Mouse (Mus musculus) stomach, embryonic 15.5 days (tissue): Measurements from ENCODE around the gene Sult1a1. TPM values are rescaled to one million over a fixed set of nuclear protein-coding genes. Genes with fewer than 3 reads are reported as not detected.
A peak's percentile ranks its signal among the peaks of the same experiment; 100 is the strongest.
"Not testable (repeated sequence)": the region's sequence is repeated elsewhere in the genome, so short reads cannot be mapped to it uniquely, and the experiment has no call there.

Experiments
- ATAC-seq: fragments of 200-750 bp; cut with Nextera tagmentation; 2 replicates; pipeline ENCODE4 v1.8.0; 2017; ENCODE audit warnings: low read depth, moderate number of reproducible peaks, moderate TSS enrichment; ENCODE audit not compliant: insufficient read depth, low FRiP score
- H3K27ac ChIP-seq: fragments of 300-500 bp; sonication (generic); 2 replicates; pipeline ENCODE4 v1.5.1; 2015; ENCODE audit warnings: mild to moderate bottlenecking, inconsistent platforms
- H3K27me3 ChIP-seq: fragments of 300-500 bp; sonication (generic); replicated peaks from 2 replicates; pipeline ENCODE4 v1.6.1; 2015; ENCODE audit warnings: inconsistent platforms
- H3K36me3 ChIP-seq: fragments of 300-500 bp; sonication (generic); 2 replicates; pipeline ENCODE4 v1.6.1; 2015; ENCODE audit warnings: inconsistent platforms
- H3K4me1 ChIP-seq: fragments of 300-500 bp; sonication (generic); 2 replicates; pipeline ENCODE4 v1.6.1; 2015; ENCODE audit warnings: inconsistent platforms
- H3K4me2 ChIP-seq: fragments of 300-500 bp; sonication (generic); 2 replicates; pipeline ENCODE4 v1.6.1; 2015; ENCODE audit warnings: mild to moderate bottlenecking, inconsistent platforms
- H3K4me3 ChIP-seq: fragments of 300-500 bp; sonication (generic); replicated peaks from 2 replicates; pipeline ENCODE4 v1.5.1; 2015; ENCODE audit warnings: inconsistent platforms
- H3K9ac ChIP-seq: fragments of 300-500 bp; sonication (generic); 2 replicates; pipeline ENCODE4 v1.6.1; 2015; ENCODE audit warnings: inconsistent platforms
- H3K9me3 ChIP-seq: fragments of 300-500 bp; sonication (generic); 2 replicates; pipeline ENCODE4 v1.6.1; 2016; ENCODE audit warnings: inconsistent platforms
- WGBS: fragments of 180-500 bp; shearing (Covaris S2); methylation state at CpG from one replicate; pipeline ENCODE4 v1.1.7; 2015; 5-methylcytosine and 5-hydroxymethylcytosine counted together
- polyA plus RNA-seq: library from polyadenylated mRNA; unstranded; fragments of >200 nt; fragmentation: Nextera tagmentation; extraction: Ambion mirVana; gene quantifications from 2 replicates; pipeline ENCODE4 v1.2.1, GENCODE M21; 2015

The Sult1a1 gene
- polyA plus RNA-seq, 1 experiment from 2014 or later = 9.7 TPM

DNA sequence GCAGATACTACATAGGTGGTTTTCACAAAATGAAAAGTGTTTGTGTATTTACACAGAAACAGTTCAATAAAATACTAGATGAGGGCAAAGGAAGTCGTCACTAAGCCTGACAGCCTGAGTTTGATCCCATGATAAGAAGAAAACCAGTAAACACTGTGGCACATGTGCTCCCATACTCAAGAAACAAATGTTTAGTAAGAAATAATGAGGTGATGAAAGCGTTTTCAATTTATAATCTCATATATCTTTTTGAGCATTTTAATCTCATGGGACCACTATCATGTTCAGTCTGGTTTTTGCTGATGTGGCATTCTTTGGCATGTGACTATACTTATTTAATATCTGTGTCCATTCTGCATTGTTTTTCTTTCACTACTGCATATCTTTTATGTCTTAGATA is 22.2 kb downstream of the Sult1a1 start:
- Histone ChIP-seq H3K4me2 (no peak overlapping the region), H3K36me3 (no peaks in the 10 kb centered on the region), H3K27ac (no peak overlapping the region), H3K27me3 (no peaks in the 10 kb centered on the region), H3K4me1 (no peaks in the 10 kb centered on the region), H3K4me3 (no peak overlapping the region), H3K9me3 (no peaks in the 10 kb centered on the region), H3K9ac (no peak overlapping the region)
- no peak for ATAC-seq
- 73% methylated on average over 2 of the region's 2 CpGs for WGBS

DNA sequence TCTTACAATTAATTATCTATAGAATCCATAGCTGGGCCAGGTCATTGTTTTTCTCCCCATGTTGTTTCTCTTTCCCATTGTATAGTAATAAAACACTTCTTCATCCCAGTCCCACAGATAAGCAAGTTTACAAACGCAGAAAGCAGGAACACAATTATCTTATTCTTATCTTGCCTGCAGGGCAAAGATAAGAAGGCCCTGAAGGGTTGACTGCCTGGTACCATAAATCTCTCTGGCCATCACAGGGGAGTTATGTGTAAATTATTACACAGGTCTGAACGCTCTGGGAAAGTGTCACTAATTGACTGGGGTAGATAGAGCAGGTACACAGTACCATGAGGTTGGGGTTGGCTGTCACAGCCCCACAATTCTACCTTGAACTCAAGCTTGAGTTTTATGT is 25.4 kb downstream of the Sult1a1 start:
- H3K9me3 ChIP-seq = no peaks in the 10 kb centered on the region
- ATAC-seq = no peak
- no peaks in the 10 kb centered on the region for H3K4me1 ChIP-seq
- H3K36me3 ChIP-seq = no peaks in the 10 kb centered on the region
- no peak overlapping the region for H3K4me2 ChIP-seq
- H3K4me3 ChIP-seq = no peak overlapping the region
- no peak overlapping the region for H3K27ac ChIP-seq
- no peaks in the 10 kb centered on the region for H3K27me3 ChIP-seq
- H3K9ac ChIP-seq = no peak overlapping the region
- WGBS = 30% methylated on average over 2 of the region's 2 CpGs

GRCm38 (mm10) chr7:126649231-126650051 is 26.8 kb downstream of the Sult1a1 start, which contains the start of gene Sgf29:
Gene Sgf29, plus strand, starts transcription at chr7:126649309.
- 1% methylated on average over 57 of the region's 57 CpGs for WGBS
- Histone ChIP-seq H3K9ac (peak within 1 kb of the TSS; percentile 40; the same call in 1 of the 2 replicates), H3K4me1 (no peaks in the 10 kb centered on the region), H3K36me3 (no peaks in the 10 kb centered on the region), H3K4me3 (peak within 1 kb of the TSS; percentile 69), H3K9me3 (no peaks in the 10 kb centered on the region), H3K4me2 (peak within 1 kb of the TSS; percentile 76), H3K27me3 (no peaks in the 10 kb centered on the region), H3K27ac (peak within 1 kb of the TSS; percentile 95)
- peak; percentile 97 for ATAC-seq

- peak overlapping the region; percentile 76 for H3K4me2 ChIP-seq
- H3K4me3 ChIP-seq = peak overlapping the region; percentile 69
Measured at GRCm38 (mm10) chr7:126648486-126648885, 27.7 kb downstream of the Sult1a1 start.

DNA sequence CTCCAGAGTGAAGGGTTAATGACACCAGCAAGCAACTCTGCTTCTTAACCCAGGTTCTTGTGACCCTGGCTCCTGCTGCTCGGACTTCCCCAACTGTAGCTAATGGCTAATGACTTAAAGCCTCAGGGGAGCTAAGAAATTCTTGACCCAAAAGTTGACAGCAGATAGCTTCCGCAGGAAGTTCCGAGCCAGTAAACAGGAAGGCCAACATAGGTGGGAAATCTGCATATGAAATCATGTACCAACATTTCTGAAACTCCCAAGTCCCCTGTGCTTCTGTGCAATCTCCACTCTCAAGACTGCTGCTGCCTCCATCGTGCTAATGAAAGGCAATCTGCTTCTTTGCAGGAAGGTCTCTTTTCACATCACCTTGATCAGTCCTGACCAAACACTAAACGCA is 30.5 kb downstream of the Sult1a1 start:
- Histone ChIP-seq H3K27me3 (no peaks in the 10 kb centered on the region), H3K9ac (no peak overlapping the region), H3K4me1 (no peaks in the 10 kb centered on the region), H3K36me3 (no peaks in the 10 kb centered on the region), H3K4me3 (no peak overlapping the region), H3K9me3 (no peaks in the 10 kb centered on the region), H3K4me2 (no peak overlapping the region), H3K27ac (no peak overlapping the region)
- no peak for ATAC-seq
- WGBS = 62% methylated on average over 5 of the region's 5 CpGs

More at GRCm38 (mm10) chr7:126648486-126648885, 27.7 kb downstream of the Sult1a1 start:
- no peaks in the 10 kb centered on the region for H3K27me3 ChIP-seq
- no peak overlapping the region; the same call in 1 of the 2 replicates for H3K27ac ChIP-seq
- no peak overlapping the region for H3K9ac ChIP-seq
- WGBS = 76% methylated on average over 4 of the region's 4 CpGs
- H3K4me1 ChIP-seq = no peaks in the 10 kb centered on the region
- no peaks in the 10 kb centered on the region for H3K36me3 ChIP-seq
- ATAC-seq = no peak
- H3K9me3 ChIP-seq = no peaks in the 10 kb centered on the region

- no peaks in the 10 kb centered on the region for H3K36me3 ChIP-seq
- H3K4me3 ChIP-seq = no peak overlapping the region
- no peak overlapping the region for H3K27ac ChIP-seq
- H3K4me1 ChIP-seq = no peaks in the 10 kb centered on the region
- no peak for ATAC-seq
- H3K27me3 ChIP-seq = no peaks in the 10 kb centered on the region
- no peak overlapping the region for H3K4me2 ChIP-seq
- no peaks in the 10 kb centered on the region for H3K9me3 ChIP-seq
- no peak overlapping the region for H3K9ac ChIP-seq
Measured at GRCm38 (mm10) chr7:126644914-126645313, 31.3 kb downstream of the Sult1a1 start.

DNA sequence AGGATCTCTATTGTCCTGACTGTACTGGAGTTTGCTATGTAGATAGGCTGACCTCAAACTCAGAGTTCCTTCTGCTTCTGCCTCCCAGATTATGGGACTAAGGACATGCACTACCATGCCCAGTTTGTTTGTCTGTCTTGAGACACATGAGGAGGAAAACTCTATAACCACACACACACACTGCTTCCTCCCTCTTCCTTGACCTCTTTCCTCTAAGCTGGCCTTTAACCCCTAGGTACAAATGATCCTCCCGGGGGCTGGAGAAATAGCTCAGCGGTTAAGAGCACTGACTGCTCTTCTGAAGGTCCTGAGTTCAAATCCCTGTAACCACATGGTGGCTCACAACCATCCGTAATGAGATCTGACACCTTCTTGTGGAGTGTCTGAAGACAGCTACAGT is 31.9 kb downstream of the Sult1a1 start:
- 62% methylated on average over 3 of the region's 3 CpGs for WGBS

GRCm38 (mm10) chr7:126643244-126643617 is 33.0 kb downstream of the Sult1a1 start:
- H3K9ac ChIP-seq, H3K27ac ChIP-seq, H3K27me3 ChIP-seq, H3K4me3 ChIP-seq, ATAC-seq, H3K4me1 ChIP-seq, H3K36me3 ChIP-seq, H3K4me2 ChIP-seq, H3K9me3 ChIP-seq: not testable (repeated sequence)
- 62% methylated on average over 3 of the region's 3 CpGs for WGBS

More for the DNA sequence above, 31.9 kb downstream of the Sult1a1 start:
- no peak overlapping the region for H3K9ac ChIP-seq
- no peak overlapping the region for H3K4me3 ChIP-seq
- H3K36me3 ChIP-seq = no peaks in the 10 kb centered on the region
- no peaks in the 10 kb centered on the region for H3K27me3 ChIP-seq
- no peaks in the 10 kb centered on the region for H3K9me3 ChIP-seq
- no peak overlapping the region for H3K27ac ChIP-seq
- no peak for ATAC-seq
- no peak overlapping the region for H3K4me2 ChIP-seq
- no peaks in the 10 kb centered on the region for H3K4me1 ChIP-seq

- no peaks in the 10 kb centered on the region for H3K27me3 ChIP-seq
- no peak overlapping the region for H3K4me2 ChIP-seq
- WGBS = 66% methylated on average over 5 of the region's 5 CpGs
- H3K27ac ChIP-seq = no peak overlapping the region
- no peak overlapping the region for H3K9ac ChIP-seq
- no peak overlapping the region for H3K4me3 ChIP-seq
- H3K36me3 ChIP-seq = no peaks in the 10 kb centered on the region
- no peak for ATAC-seq
- H3K9me3 ChIP-seq = no peaks in the 10 kb centered on the region
- H3K4me1 ChIP-seq = no peaks in the 10 kb centered on the region
Measured at GRCm38 (mm10) chr7:126642545-126643243, 33.5 kb downstream of the Sult1a1 start.

GRCm38 (mm10) chr7:126636733-126637520 is 39.3 kb downstream of the Sult1a1 start:
- Histone ChIP-seq H3K4me1 (no peaks in the 10 kb centered on the region), H3K9ac (no peak overlapping the region)
- WGBS = 15% methylated on average over 4 of the region's 4 CpGs

GRCm38 (mm10) chr7:126635375-126635774 is 40.9 kb downstream of the Sult1a1 start:
- H3K4me1 ChIP-seq = no peaks in the 10 kb centered on the region
- no peak overlapping the region for H3K4me3 ChIP-seq
- no peaks in the 10 kb centered on the region for H3K9me3 ChIP-seq
- H3K9ac ChIP-seq = no peak overlapping the region
- no peaks in the 10 kb centered on the region for H3K27me3 ChIP-seq
- H3K36me3 ChIP-seq = no peaks in the 10 kb centered on the region
- no peak for ATAC-seq
- no peak overlapping the region for H3K4me2 ChIP-seq
- no peak overlapping the region for H3K27ac ChIP-seq

More at GRCm38 (mm10) chr7:126636733-126637520, 39.3 kb downstream of the Sult1a1 start:
- ATAC-seq = peak; percentile 78; the same call in 1 of the 2 replicates
- Histone ChIP-seq H3K27ac (peak overlapping the region; percentile 65; the same call in 1 of the 2 replicates), H3K9me3 (no peaks in the 10 kb centered on the region), H3K36me3 (no peaks in the 10 kb centered on the region), H3K4me2 (no peak overlapping the region), H3K4me3 (no peak overlapping the region), H3K27me3 (no peaks in the 10 kb centered on the region)
